Mouse (Mus musculus) right cerebral cortex, adult 18-20 months (tissue): ENCODE data around the gene Mbd6.
"Not testable (repeated sequence)": the region's sequence is repeated elsewhere in the genome, so short reads cannot be mapped to it uniquely, and the experiment has no call there.

Experiments used
- DNase-seq: peaks from one replicate; pipeline ENCODE4 v3.0.0; 2022; ENCODE audit warnings: mixed read lengths

Gene Mbd6

GRCm38 (mm10) chr10:127312858-127313257 is 24.0 kb upstream of the Mbd6 start:
- DNase-seq: no peak

GRCm38 (mm10) chr10:127312356-127312676 is 23.5 kb upstream of the Mbd6 start:
- DNase-seq: peak; percentile 71

- DNase-seq: peak; percentile 98
Measured at GRCm38 (mm10) chr10:127311476-127312355, 22.9 kb upstream of the Mbd6 start, which contains the start of gene Mars. Gene Mars, minus strand, starts transcription at chr10:127311786.

GRCm38 (mm10) chr10:127310523-127311475 is 22.0 kb upstream of the Mbd6 start:
- DNase-seq: no peak

GRCm38 (mm10) chr10:127309167-127309566 is 20.3 kb upstream of the Mbd6 start:
- DNase-seq: not testable (repeated sequence)

GRCm38 (mm10) chr10:127303136-127303535 is 14.3 kb upstream of the Mbd6 start:
- no peak for DNase-seq

GRCm38 (mm10) chr10:127300361-127300760 is 11.5 kb upstream of the Mbd6 start:
- DNase-seq: no peak

- DNase-seq: no peak
Measured at GRCm38 (mm10) chr10:127297015-127297871, 8.4 kb upstream of the Mbd6 start.

GRCm38 (mm10) chr10:127295986-127296794 is 7.4 kb upstream of the Mbd6 start:
- no peak for DNase-seq

GRCm38 (mm10) chr10:127294895-127295510 is 6.2 kb upstream of the Mbd6 start:
- no peak for DNase-seq

- no peak for DNase-seq
Measured at GRCm38 (mm10) chr10:127293590-127294113, 4.8 kb upstream of the Mbd6 start.

GRCm38 (mm10) chr10:127292987-127293538 is 4.2 kb upstream of the Mbd6 start:
- no peak for DNase-seq

- no peak for DNase-seq
Measured at GRCm38 (mm10) chr10:127291881-127292638, 3.2 kb upstream of the Mbd6 start.

- DNase-seq: peak; percentile 52
Measured at GRCm38 (mm10) chr10:127290930-127291880, 2.4 kb upstream of the Mbd6 start.

GRCm38 (mm10) chr10:127290307-127290929 is 1.6 kb upstream of the Mbd6 start:
- DNase-seq: peak; percentile 100

GRCm38 (mm10) chr10:127289573-127290191 is 864 bp upstream of the Mbd6 start:
- DNase-seq: peak; percentile 52

GRCm38 (mm10) chr10:127288328-127288799 is 454 bp downstream of the Mbd6 start:
- peak; percentile 41 for DNase-seq

GRCm38 (mm10) chr10:127287936-127288293 is 903 bp downstream of the Mbd6 start:
- no peak for DNase-seq
